In genomic region chr10:75054125-75054524, GRCm38 (mm10) we compare ENCODE assay signal across 13 mouse cellular contexts. TPM values are rescaled to one million over a fixed set of nuclear protein-coding genes. Genes with fewer than 3 reads are reported as not detected.
DNase-seq lines count a peak whose midpoint lies in the region; ATAC-seq and TF ChIP-seq lines count a peak whose summit lies in the region.
"Had no signal": no experiment of that assay in that cellular context is flagged by ENCODE, and none has a peak within 500 bp of the region (broad histone marks: within the 10 kb centered on the region; RNA-seq: fewer than 3 reads in every experiment).

No protein-coding gene starts in this region.

- WGBS in heart, postnatal 0 days, result 9% methylated on average over 6 of the region's 6 CpGs
- 43% methylated on average over 6 of the region's 6 CpGs for WGBS in intestine, embryonic 15.5 days

- peaks cover 8% of the 10 kb centered on the region; the same call in 1 of the 2 replicates for H3K4me1 ChIP-seq in heart, postnatal 0 days (ENCODE audit: control insufficient read depth, insufficient read depth)
- H3K4me1 ChIP-seq in intestine, embryonic 15.5 days (replicated peaks), result 0 out of 2 replicates have a peak, but pooled peaks cover 9% of the 10 kb centered on the region

- H3K27ac ChIP-seq in heart, postnatal 0 days (ENCODE audit: low read depth), result no peak overlapping the region
- H3K27ac ChIP-seq in intestine, embryonic 15.5 days, result no peak overlapping the region
- H3K27ac ChIP-seq: forebrain, embryonic 10.5 days; hindbrain, embryonic 10.5 days; kidney, postnatal 0 days had no signal

- no peaks in the 10 kb centered on the region for H3K36me3 ChIP-seq in heart, postnatal 0 days (replicated peaks; ENCODE audit: control insufficient read depth, insufficient read depth, low read length)
- H3K36me3 ChIP-seq in intestine, embryonic 15.5 days, result no peaks in the 10 kb centered on the region

- H3K9me3 ChIP-seq in heart, postnatal 0 days (replicated peaks; ENCODE audit: control insufficient read depth, low read length), result no peaks in the 10 kb centered on the region
- no peaks in the 10 kb centered on the region for H3K9me3 ChIP-seq in intestine, embryonic 15.5 days
- H3K9me3 ChIP-seq: forebrain, embryonic 10.5 days; hindbrain, embryonic 10.5 days had no signal

- peak; percentile 73 for ATAC-seq in heart, postnatal 0 days (ENCODE audit: insufficient read depth, low read depth)
- no peak for ATAC-seq in intestine, embryonic 15.5 days
- ATAC-seq: activated CD4-positive, CD25-positive, alpha-beta regulatory T cell, adult 4 months had no signal

- peak; percentile 15 to 51 for DNase-seq in kidney, postnatal 25 days
- DNase-seq in kidney, postnatal 4 days, result no peak
- peak; percentile 75 to 83 for DNase-seq in adrenal gland, postnatal 36 days
- DNase-seq in heart, postnatal 0 days (ENCODE audit: low spot score), result peak; percentile 26
- DNase-seq in lung, postnatal 4 days, result peak; percentile 34 to 75
- no peak for DNase-seq in layer of hippocampus, adult 11-12 months (ENCODE audit: low spot score)
- DNase-seq: thymus, adult 2 months had no signal

- H3K4me2 ChIP-seq in heart, postnatal 0 days (ENCODE audit: low read depth, low read length), result 0 out of 2 replicates have a peak overlapping the region, but pooled peaks have one; percentile 7
- no peak overlapping the region for H3K4me2 ChIP-seq in intestine, embryonic 15.5 days (replicated peaks)

- no peak overlapping the region for H3K4me3 ChIP-seq in heart, postnatal 0 days (ENCODE audit: low read depth, low read length)
- H3K4me3 ChIP-seq in intestine, embryonic 15.5 days (replicated peaks), result no peak overlapping the region
- H3K4me3 ChIP-seq: forebrain, embryonic 10.5 days; hindbrain, embryonic 10.5 days had no signal

- H3K9ac ChIP-seq in heart, postnatal 0 days (replicated peaks; ENCODE audit: low read depth, low read length), result no peak overlapping the region
- no peak overlapping the region for H3K9ac ChIP-seq in intestine, embryonic 15.5 days

- 0 out of 2 replicates have a peak, but pooled peaks have one; percentile 1 for TF ChIP-seq CTCF in heart, postnatal 0 days (IDR thresholded peaks at IDR 0.05; ENCODE audit: low read depth)

- no peak for TF ChIP-seq EP300 in heart, postnatal 0 days (IDR thresholded peaks at IDR 0.05; ENCODE audit: low read depth)

- H3K27me3 ChIP-seq in heart, postnatal 0 days (ENCODE audit: control insufficient read depth, insufficient read depth, low read length), result peaks cover 65% of the 10 kb centered on the region
- H3K27me3 ChIP-seq in intestine, embryonic 15.5 days (replicated peaks), result no peaks in the 10 kb centered on the region; the same call in 1 of the 2 replicates

RNA-seq across cellular contexts. Expression of gene Bcr, which starts 6.3 kb away (rescaled TPM):
- 10 to 100 TPM; 33.8 to 47.7 TPM for total RNA-seq in adrenal gland, postnatal 36 days (2021)
- 11.4 and 12.1 TPM in 2 replicates for total RNA-seq in heart, postnatal 0 days (2014; rRNA removed; ENCODE audit: low replicate concordance)
- 9.3 and 10.2 TPM in 2 replicates for polyA plus RNA-seq in heart, postnatal 0 days (2015; fragmentation: Nextera tagmentation; extraction: Ambion mirVana)
- polyA plus RNA-seq in intestine, embryonic 15.5 days (2015; fragmentation: Nextera tagmentation; extraction: Ambion mirVana), result 11.7 and 12.9 TPM in 2 replicates

RNA-seq across cellular contexts. Expression of gene Rab36, which starts 17.3 kb away (rescaled TPM):
- total RNA-seq in adrenal gland, postnatal 36 days (2021), result 10 to 100 TPM; 11.9 to 14.9 TPM
- total RNA-seq in heart, postnatal 0 days (2014; rRNA removed; ENCODE audit: low replicate concordance), result 1.4 and 3.6 TPM in 2 replicates
- 1.4 and 1.5 TPM in 2 replicates for polyA plus RNA-seq in heart, postnatal 0 days (2015; fragmentation: Nextera tagmentation; extraction: Ambion mirVana)
- 5.6 and 7.0 TPM in 2 replicates for polyA plus RNA-seq in intestine, embryonic 15.5 days (2015; fragmentation: Nextera tagmentation; extraction: Ambion mirVana)

RNA-seq across cellular contexts. Expression of gene Rsph14, which starts 21.7 kb away (rescaled TPM):
- total RNA-seq in adrenal gland, postnatal 36 days (2021), result under 1 TPM; 0.56 TPM
- total RNA-seq in heart, postnatal 0 days (2014; rRNA removed; ENCODE audit: low replicate concordance), result 0.81 TPM in 1 of 2 replicates, not detected in the other
- 0.47 TPM in 1 of 2 replicates, not detected in the other for polyA plus RNA-seq in heart, postnatal 0 days (2015; fragmentation: Nextera tagmentation; extraction: Ambion mirVana)
- polyA plus RNA-seq in intestine, embryonic 15.5 days (2015; fragmentation: Nextera tagmentation; extraction: Ambion mirVana), result not detected in 2 replicates
- polyA plus RNA-seq: activated CD4-positive, CD25-positive, alpha-beta regulatory T cell, adult 4 months; forebrain, embryonic 10.5 days; kidney, postnatal 0 days; limb, embryonic 14.5 days; thymus, adult 2 months had no signal

Comparison
In these comparisons a context has a peak if more than half of its experiments do, and no peak if none do; other contexts are left out.
1. DNase-seq: peak in kidney, postnatal 25 days (2 of 2), adrenal gland, postnatal 36 days (2 of 2), heart, postnatal 0 days (single experiment) and lung, postnatal 4 days (2 of 2); none in kidney, postnatal 4 days (0 of 2) and layer of hippocampus, adult 11-12 months (single experiment).